Mouse (Mus musculus) left cerebral cortex, adult 11 months (tissue): ENCODE data around the gene Hddc3.
A peak's percentile ranks its signal among the peaks of the same experiment; 100 is the strongest.
"Not testable (repeated sequence)": the region's sequence is repeated elsewhere in the genome, so short reads cannot be mapped to it uniquely, and the experiment has no call there.

Experiments used
- DNase-seq: peaks from one replicate; pipeline ENCODE4 v3.0.0; 2022; ENCODE audit warnings: low spot score

The Hddc3 gene

DNA sequence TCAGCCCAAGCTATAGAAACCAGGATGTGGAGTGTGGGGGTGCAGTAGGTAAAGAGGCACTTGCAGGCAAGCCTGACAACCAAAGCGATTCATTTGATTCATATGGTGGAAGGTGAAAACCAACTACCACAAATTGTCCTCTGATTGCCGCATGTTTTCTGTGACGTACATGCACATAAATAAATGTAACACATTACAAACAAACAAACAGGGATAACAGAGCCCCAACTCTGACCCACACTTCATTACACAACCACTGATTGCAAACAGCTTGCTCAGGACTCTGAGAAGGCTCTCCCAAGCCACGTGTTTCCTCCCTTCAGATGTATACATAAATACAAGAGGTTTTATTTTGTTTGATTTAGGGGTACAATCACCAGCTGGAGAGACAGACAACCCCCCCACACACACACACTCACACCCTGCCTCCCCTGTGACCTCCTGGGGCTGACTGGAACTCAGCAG lies 27.1 kb downstream of the Hddc3 start:
- no peak for DNase-seq

DNA sequence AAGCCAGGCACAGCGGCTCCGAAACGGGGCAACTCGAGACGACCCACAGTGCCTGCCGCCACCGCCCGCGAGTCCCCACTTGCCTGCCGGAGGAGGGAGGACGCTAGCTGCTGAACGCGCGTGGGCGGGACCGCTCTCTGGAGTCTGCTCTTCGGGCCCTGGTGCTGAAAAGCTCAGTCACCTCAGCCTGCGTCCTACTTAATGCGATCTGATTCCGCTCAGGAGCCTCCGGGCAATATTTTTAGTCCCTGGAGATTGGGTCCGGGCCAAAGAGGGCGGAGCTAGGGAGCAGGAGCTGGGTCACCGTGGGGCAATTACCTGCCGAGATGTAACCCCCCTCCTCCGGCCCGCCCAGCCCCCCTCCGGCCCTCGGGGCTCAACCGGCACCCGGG lies 27.7 kb downstream of the Hddc3 start:
- peak; percentile 83 for DNase-seq

DNA sequence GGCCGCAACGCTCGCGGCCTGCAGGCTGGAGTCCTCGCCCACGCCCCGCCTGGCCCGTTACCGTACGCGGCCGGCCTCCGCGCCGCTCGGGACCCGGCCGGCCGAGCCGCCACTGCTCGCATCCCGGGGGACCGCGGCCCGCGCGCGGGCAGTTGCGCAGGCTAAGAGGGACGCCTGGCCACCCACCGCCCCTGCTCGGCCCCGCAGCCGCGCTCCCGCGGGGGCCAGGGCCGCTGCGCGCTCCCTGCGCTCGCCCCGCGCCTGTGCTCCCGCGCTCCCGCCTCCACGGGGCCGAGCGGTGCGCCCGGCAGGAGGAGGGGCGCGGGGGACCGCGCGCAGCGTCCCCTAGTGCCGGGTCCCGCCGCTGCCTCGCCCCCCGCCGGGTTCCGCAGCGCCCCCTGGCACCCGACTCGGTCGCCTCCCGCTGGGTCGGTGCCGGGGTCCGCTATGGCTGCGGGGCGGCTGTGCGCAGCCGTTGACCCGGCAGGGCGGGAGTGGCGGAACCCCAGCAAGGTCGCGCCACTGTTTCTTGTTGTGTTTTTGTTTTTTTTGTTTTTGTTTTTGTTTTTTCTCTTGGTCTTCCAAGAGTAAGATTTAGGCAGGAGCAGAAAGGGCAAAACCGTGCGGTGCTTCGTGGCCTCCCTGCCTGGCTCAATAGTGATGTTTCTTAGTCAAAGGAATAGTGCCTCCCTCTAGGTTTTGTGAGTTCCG lies 28.3 kb downstream of the Hddc3 start, which contains the start of gene Man2a2:
TSS of gene Man2a2 (minus strand) at position 335 of the 711 bp plus-strand sequence.
- peak; percentile 64 for DNase-seq

DNA sequence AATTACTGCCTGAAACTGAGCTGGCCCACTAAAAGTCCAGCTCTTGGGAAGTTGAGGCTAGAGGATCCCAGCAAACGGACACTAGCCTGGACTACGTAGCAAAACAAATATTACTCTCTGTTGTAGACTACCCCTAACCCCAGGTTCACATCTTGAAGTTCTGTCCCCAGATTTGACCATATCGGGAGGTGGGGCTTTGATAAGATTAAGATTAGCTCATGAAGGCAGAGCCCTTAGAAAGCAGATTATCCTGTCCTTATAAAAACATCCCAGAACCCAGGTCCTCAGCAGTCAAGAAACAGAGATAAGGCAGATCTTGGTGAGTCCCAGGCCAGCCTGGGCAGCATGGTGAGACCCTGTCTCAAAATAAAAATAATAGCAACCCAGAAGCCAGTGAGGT lies 29.3 kb downstream of the Hddc3 start:
- DNase-seq, result no peak

DNA sequence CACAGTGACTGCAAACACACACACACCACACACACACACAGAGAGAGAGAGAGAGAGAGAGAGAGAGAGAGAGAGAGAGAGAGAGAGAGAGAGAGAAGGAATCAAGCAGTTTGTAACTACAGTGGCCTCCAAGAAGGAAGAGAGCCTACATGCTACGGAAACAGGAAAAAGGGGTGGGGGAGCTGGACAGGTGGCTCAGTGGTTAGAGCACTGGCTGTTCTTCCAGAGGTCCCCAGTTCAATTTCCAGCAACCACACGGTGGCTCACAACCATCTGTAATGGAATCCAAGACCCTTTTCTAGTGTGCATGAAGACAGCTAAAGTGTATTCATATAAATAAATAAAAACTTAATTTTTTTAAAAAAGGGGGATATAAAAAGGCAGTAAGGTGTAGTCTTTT lies 29.8 kb downstream of the Hddc3 start:
- no peak for DNase-seq

DNA sequence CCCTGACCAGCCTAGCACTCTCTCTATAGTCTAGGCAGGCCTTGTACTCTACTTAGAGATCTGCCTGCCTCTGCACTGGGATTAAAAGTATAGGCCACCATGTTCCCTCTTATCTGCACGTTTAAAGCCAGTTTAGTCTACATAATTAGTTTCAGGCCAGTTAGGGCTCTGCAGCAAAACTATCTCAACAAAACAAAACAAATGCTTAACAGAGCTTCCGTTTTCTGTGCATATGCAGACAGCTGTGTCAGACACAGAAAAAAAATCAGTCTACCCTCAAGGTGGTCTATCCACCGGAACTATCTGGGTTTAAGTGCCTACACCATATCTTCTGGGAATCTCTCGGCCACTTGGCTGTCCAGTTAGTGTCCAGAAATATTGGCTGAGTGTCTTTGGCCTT lies 30.4 kb downstream of the Hddc3 start:
- no peak for DNase-seq

DNA sequence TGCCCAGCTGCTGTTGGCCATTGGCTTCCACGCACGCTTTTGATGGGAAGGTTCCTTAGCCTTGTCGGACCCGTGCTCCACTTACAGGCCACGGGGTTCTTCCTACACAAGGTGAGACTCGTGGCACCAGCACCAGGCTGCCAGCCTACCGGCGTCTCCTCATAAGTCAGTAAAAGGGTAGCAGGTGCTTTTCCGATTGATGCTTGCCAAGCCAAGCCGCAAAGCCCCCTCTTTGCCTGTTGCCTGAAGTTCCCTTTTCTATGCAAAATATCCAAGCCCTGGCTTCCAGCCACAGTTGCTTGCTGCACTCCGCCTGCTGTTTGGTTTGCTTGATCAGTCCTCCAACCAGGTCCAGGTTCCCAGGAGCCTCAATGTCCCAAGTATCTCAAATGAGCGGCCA lies 30.9 kb downstream of the Hddc3 start:
- DNase-seq, result no peak

DNA sequence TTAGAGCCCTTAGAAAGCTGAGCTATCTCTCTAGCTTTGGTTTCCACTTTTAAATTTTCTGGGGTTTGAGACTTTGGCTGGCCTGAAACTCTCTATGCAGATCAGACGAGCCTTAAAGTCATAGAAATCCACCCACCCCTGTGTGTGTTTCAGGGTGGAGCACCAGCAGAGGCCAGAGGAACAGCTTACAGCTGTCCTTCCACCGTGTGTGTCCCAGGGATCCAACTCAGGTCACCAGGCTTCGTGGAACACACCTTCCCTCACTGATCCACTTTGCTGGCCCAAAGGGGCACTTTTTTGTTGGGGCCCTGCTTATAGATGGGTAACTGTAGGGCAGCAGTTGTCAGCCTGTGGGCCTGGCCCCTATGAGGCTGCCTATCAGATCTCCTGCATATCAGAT lies 31.4 kb downstream of the Hddc3 start:
- no peak for DNase-seq

DNA sequence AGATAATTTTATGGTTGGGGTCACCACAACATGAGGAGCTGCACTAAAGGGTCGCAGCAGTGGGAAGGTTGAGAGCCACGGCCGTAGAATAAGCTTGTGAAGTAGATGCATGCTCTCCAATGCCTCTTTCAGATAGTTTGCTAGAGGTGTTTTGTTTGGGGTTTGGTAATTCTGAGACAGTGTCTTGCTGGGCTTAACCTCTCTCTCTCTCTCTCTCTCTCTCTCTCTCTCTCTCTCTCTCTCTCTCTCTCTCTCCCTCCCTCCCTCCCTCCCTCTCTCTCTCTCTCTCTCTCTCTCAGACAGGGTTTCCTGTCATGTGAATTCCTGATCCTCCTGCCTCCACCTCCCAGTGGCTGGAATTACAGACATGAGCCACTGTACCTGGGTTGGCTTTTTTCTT lies 31.8 kb downstream of the Hddc3 start:
- no peak for DNase-seq

DNA sequence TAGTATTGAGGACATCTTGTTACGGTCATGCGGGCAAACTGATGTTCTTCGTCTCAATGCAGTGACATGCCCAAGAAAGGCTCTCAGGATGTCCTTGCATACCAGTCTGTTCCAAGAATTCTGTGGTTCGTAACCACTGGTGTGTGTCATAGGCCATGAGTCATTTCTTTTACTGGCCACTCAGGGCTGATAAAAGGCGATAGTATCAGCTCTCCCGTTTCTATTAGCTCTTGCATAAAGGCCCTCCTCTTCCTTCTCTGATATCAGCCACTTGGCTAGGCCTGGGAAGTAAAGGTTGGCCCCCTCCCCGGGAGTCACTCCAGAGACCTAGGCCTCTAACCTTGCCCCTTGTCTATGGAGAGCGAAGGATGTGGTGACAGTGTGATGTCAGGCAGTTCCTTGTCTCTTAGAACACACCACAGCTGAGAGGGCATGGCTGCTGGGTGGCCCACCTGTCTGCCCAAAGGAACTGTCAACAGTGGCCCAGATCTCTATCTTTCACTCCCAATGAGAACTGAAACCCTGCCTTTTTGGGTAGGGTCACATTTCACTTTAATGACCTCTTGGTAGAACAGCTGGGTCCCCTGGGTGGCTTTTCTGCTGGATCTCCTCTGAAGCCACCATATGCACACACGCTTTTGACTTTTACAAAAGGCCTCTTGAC lies 32.6 kb downstream of the Hddc3 start:
- no peak for DNase-seq

DNA sequence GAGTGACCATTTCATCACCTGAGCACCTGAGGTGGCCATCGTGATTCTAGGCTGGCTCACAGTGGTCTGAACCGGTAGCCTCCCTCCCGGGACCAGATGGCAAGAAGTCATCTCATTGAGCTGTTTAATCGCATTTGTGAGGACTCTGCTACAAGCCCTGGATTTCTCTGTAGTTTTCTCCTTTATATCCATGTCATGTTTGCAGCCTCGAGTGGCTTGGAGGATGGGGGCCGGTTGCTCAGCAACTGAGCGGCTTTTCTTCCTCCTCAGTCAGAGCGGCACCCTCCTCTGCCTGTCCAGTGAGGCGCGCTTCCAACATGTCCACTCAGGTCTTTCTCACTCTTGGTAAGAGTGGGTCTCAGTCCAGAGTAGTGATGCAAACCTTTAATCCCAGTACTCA lies 33.3 kb downstream of the Hddc3 start:
- no peak for DNase-seq

DNA sequence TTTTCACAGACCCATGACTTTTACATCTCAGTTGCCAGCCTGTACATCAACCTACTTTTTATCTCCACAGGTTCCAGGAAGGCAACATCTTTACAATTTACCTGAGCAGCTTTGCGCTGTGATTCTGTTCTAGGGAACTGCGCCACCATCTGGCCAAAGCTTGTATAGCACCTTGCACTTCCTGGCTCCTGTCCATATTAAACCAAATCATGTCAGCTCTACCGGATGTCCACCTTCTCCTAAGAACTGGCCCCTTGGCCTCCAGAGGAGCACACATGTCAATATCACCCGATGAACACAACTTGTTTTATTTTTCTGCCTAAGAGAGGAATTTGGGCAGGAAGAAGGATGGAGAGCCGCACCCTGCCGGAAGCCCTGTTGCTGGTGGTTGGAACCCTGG lies 34.6 kb downstream of the Hddc3 start:
- no peak for DNase-seq

DNA sequence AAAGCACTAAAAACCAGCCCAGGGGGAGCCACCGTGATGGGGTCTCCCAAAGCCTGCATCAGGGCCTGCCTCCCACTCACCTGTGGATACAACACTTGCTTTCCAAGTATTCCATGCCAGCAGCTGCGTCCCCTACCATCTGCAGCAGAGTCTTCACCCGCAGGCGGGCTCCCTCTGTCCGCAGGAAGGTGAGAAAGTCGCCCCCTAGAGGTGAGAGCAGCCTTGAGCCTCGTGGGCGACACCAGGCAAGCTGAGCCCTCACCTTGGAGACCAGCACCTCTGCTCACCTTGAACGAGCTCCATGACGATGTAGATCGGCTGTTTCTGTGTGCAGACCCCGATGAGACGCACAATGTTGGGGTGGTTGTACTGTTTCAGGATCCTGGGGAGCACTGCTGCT lies 36.6 kb downstream of the Hddc3 start:
- no peak for DNase-seq

DNA sequence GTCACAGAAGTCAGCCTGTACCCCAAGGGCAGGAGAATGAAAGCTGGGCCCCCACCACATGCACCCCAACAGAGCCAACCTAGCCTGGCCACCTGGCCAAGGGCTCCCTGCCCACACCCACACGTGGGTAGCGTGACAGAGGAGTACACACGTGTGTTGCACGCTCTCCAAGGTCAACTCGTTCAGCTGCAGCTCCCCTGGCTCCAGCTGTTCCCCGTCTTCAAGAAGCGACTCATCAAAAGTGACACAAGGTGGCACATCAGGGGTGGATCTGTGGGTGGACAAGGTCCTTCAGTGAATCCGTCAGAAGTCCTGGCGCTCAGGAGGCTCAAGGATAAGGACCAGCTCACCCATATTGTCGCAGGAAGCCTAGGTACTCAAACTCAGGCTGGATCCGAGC lies 40.0 kb downstream of the Hddc3 start:
- no peak for DNase-seq

DNA sequence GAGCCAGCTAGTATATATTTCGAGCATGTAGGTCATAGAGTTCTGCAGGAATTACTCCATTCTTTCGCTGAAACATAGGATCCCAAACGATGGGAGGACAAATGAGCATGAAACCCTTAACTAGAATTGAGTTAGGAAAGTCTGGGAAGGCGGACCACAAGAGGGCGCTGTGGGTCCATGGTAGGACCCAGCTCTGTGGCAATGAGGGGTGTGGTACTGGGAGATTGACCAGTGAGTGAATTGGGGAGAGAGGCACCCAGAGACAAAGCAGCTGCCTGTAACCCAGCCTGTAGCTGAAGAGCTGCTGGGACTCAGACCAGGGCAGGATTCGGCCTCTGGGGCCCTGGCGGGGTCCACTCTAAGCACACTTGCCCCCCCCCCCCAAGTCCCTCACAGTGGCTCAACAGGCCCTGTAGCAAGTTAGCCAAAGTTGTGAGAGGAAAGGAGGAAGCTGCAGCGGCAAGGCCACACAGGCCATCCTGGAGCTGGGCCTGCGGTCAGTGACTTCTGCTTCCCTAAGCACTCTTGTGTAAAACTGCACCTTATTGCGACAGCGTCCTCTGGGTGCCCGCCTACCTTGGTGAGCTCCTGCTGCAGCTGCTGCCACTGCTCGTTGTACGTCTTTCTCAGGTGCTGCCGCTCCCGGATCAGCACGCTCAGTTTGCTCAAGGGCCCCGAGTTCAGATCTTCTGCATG lies 43.5 kb downstream of the Hddc3 start:
- DNase-seq, result no peak

DNA sequence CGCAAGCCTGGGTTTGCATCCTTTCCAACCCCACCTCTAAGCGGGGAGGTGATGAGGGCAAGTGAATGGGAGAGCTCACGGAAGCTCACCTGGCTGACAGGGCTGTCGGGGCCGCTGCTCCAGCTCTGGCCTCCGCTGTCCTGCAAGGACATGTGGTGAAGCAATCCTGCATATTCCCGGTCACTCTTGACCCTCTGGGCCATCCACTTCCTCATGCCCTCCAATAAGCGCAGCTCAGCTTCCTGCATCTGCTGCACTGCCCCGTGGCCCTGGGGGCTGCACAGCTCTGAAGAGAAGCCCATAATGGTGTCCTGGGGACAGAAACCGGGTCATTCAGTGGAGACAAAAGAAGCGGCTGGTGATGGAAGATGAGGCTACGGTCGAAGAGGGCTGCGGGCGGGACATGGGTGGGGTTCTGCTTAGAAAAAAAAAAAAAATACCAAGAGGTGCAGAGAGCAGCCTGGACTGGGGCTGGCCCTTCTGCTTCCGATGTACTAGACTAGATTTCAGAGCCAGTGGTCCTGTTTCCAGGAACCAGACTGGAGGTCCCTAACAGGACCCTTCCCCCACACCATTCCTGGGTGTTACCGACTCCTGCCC lies 44.2 kb downstream of the Hddc3 start:
- no peak for DNase-seq

DNA sequence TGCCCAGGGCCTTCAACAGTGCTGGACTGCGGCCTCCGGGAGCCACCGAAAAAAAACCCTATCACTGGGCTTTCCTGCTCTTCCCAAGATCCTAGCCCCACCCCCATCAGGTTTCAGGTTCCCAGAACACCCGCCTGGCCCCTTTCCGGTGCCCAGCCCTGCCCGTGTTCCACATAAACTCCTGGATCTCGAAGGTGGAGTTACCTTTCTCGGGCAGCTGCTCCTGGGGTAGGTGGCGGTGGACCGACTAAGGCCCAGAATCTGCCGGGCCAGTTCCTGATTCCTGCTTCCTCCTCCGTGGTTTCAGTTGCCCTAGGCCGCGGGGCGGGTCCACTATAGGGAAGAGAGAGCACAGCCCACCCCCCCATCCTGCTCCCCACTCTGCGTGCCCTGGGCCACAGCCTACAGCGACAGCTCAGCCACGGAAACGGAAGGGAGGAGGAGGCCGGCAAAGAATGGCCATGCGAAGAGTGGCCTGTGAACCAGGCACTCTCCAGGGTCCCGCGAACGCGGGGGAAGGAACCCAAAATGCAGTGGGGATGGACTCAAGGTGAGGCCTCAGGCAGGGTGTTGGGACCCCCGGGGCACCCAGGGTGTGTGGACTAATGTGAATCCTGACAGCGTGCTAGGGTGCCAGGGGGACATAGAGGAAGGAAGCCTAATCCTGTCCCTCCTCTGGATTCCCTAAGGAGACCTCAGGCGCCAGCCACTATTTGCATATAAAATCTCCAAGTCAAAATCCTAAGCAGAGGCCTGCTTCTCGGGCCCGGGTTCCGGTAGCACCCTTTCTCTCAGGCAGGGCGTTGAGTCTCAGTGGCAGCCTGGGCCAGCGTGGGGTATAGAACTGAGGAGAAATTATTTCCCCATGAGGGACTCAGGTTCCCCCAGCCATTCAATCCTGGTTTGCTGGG lies 45.0 kb downstream of the Hddc3 start, which contains the start of gene Fes:
TSS of gene Fes (minus strand) at position 314 of the 911 bp plus-strand sequence.
- no peak for DNase-seq

DNA sequence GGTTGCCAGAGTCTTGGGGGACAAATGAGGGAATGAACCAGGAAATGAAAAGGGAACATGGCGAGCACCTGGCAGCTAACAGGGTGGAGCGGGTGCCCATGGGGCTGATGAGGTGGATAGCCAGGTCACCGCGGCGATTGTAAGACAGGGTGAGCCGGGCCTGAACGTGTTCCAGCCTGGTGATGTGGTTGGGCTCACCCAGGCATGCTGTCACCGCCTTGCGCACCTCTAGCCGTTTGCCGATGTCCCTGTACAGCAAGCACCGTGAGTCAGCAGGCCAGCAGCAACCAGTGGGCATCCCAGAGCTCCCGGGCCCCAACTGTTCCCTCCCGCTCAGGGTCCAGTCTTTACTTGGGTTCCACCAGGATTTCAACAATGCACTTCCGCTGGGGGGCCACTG lies 49.2 kb downstream of the Hddc3 start:
- DNase-seq, result no peak

DNA sequence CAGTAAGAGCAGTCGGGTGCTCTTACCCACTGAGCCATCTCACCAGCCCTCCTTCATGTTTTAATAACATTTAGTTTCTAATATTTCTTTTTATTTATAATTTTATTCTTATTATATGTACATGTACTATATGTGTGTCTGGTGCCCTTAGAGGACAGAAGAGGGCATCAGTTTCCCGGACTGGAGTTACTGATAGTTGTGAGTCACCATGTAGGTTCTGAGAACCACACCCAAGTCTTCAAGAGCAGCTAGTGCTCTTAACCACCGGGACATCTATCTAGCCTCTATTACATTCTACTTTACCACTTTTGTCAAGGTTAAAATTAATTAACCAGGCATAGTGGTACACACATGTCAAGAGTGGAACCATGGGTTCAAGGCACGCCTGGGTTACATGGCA lies 51.7 kb downstream of the Hddc3 start:
- DNase-seq, result no peak

DNA sequence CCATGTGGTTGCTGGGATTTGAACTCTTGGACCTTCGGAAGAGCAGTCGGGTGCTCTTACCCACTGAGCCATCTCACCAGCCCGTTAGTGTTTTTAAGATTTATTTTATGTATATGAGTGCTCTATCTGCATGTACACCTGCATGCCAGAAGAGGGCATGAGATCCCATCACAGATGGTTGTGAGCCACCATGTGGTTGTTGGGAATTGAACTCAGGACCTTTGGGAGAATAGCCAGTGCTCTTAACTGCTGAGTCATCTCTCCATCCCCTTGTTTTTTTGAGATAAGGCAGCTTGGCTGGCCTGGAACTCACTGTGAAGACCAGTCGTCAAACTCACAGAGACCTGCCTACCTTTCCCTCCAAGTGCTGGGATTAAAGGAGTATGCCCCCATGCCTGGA lies 53.5 kb downstream of the Hddc3 start:
- not testable (repeated sequence) for DNase-seq

DNA sequence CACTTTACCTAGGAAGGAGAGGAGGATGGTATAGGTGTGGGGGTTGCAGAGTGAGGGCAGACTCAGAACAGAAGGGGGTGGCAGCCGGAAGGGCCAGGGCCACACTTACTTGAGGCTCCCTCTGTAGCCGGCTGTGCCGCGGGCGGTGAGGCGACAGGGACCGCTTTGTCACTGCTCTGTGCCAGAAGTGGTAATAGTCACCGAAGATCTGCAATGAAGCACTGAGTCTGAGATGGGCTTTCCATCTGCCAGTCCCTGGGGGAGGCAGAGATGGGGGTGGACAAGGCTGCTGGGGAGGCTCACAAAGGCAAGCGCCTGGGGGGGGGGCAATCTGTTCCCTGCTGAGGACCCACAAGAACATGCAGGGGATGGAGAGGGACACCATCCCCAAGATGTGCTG lies 55.1 kb downstream of the Hddc3 start:
- no peak for DNase-seq
